Mouse (Mus musculus): ENCODE data around the gene Csf1.

DNA sequence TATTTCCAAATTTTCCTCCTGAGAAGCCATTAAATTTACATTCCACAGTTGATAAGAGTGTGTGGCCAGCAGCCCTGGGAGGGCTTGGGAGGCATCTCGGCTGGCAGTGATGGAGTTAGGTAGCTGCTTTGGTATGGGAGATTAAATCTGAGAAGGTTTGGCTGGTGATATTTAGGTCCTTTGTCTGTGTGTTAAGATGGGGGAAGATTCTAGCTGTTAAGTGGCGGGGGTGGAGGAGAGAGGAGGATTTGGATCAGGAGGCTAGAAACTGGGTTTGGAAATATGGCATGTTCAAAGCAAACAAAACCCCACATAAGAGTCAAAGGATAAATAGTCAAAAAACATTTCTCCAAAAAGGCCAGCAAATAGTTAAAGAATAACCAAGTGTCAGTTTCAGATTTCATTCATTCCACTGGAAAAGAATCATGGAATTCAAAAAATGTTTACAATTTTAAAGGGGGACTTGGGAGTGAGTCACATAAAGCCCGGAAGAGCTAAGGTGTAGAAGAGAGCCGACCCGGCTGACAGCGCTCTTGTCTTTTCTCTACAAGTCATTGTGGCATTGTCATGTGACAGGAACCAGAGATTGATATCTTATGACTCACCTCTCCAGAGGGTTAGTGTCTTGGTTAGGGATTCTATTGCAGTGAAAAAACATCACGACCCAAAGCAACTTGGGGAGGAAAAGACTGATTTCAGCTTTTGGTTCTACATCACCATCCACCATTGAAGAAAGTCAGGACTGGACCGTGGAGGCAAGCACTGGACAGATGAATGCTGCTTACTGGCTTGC is 36.1 kb upstream of the Csf1 start:
- TF ChIP-seq CTCF (IDR thresholded peaks at IDR 0.05; ENCODE audit: low read depth): no peak
- TF ChIP-seq EP300 (optimal IDR thresholded peaks at IDR 0.05): no peak
